Mouse (Mus musculus): Measurements from ENCODE around the gene Cnppd1.

DNA sequence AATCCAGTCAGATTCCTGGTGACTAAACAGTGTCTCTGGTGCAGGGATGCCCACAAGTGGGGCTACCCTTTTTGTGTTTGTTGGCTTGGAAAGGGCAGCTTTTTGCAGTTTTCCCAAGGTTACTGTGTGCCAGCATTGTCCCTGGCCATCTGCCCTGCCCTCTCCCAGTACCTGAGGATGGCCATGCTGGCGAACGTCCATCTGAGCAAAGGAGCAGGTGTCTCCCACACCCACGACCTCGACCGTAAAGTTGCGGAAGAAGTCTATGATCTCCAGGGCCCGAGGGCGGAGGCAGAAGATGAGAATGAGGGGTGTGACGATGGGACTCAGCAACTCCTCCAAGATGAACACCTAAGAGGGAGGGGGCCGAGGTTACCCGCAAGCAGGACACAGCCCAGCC lies 43.0 kb upstream of the Cnppd1 start:
- TF ChIP-seq CTCF (IDR thresholded peaks at IDR 0.05; ENCODE audit: borderline replicate concordance, insufficient read depth, low read depth, low read length) (no peak), POLR2A (IDR thresholded peaks at IDR 0.05; ENCODE audit: borderline replicate concordance, insufficient read depth, low read length) (no peak)
